Mouse (Mus musculus): ENCODE data around the gene Hes1.

GRCm38 (mm10) chr16:30034979-30035440 is 29.2 kb upstream of the Hes1 start:
- no peak for TF ChIP-seq CTCF (IDR thresholded peaks at IDR 0.05)
- TF ChIP-seq EP300 (IDR thresholded peaks at IDR 0.05; ENCODE audit: insufficient read depth, low read depth, low read length) = no peak
- TF ChIP-seq POLR2A (IDR thresholded peaks at IDR 0.05; ENCODE audit: insufficient read depth, low read depth, low read length) = no peak
